Mouse (Mus musculus) lung, embryonic 15.5 days (tissue): Measurements from ENCODE around the gene Igfals. TPM values are rescaled to one million over a fixed set of nuclear protein-coding genes. Genes with fewer than 3 reads are reported as not detected.

Source experiments
- ATAC-seq: fragments of 200-750 bp; cut with Nextera tagmentation; 2 replicates; pipeline ENCODE4 v1.8.0; 2017; ENCODE audit warnings: moderate number of reproducible peaks, borderline replicate concordance; ENCODE audit not compliant: low FRiP score, low TSS enrichment; ENCODE audit errors: extremely low read depth
- H3K27ac ChIP-seq: fragments of 300-500 bp; sonication (generic); 2 replicates; pipeline ENCODE4 v1.5.1; 2015; ENCODE audit warnings: moderate library complexity, mild to moderate bottlenecking, inconsistent platforms
- H3K27me3 ChIP-seq: fragments of 300-500 bp; sonication (generic); 2 replicates; pipeline ENCODE4 v1.6.1; 2015; ENCODE audit warnings: inconsistent platforms
- H3K36me3 ChIP-seq: fragments of 300-500 bp; sonication (generic); 2 replicates; pipeline ENCODE4 v1.6.1; 2015; ENCODE audit warnings: inconsistent platforms
- H3K4me1 ChIP-seq: fragments of 300-500 bp; sonication (generic); 2 replicates; pipeline ENCODE4 v1.6.1; 2015; ENCODE audit warnings: inconsistent platforms
- H3K4me2 ChIP-seq: fragments of 300-500 bp; sonication (generic); 2 replicates; pipeline ENCODE4 v1.6.1; 2015; ENCODE audit warnings: inconsistent platforms, mild to moderate bottlenecking, moderate library complexity
- H3K4me3 ChIP-seq: fragments of 300-500 bp; sonication (generic); 2 replicates; pipeline ENCODE4 v1.5.1; 2015; ENCODE audit warnings: mild to moderate bottlenecking, inconsistent platforms
- H3K9ac ChIP-seq: fragments of 300-500 bp; sonication (generic); 2 replicates; pipeline ENCODE4 v1.6.1; 2015; ENCODE audit warnings: inconsistent platforms
- H3K9me3 ChIP-seq: fragments of 300-500 bp; sonication (generic); 2 replicates; pipeline ENCODE4 v1.6.1; 2016; ENCODE audit warnings: inconsistent platforms
- WGBS: fragments of 180-500 bp; shearing (Covaris S2); methylation state at CpG from one replicate; pipeline ENCODE4 v1.1.7; 2015; 5-methylcytosine and 5-hydroxymethylcytosine counted together
- polyA plus RNA-seq: library from polyadenylated mRNA; unstranded; fragments of >200 nt; fragmentation: Nextera tagmentation; extraction: Ambion mirVana; gene quantifications from 2 replicates; pipeline ENCODE4 v1.2.1, GENCODE M21; 2015

Gene Igfals
- 1.00 and 1.4 TPM in 2 replicates for polyA plus RNA-seq

GRCm38 (mm10) chr17:24865776-24866175, at the start of gene Igfals:
Igfals (plus strand) TSS chr17:24865997.
- 88% methylated on average over 8 of the region's 8 CpGs for WGBS
- ATAC-seq: no peak
- H3K4me3 ChIP-seq: no peak within 1 kb of the TSS
- no peaks in the 10 kb centered on the region for H3K27me3 ChIP-seq
- H3K4me2 ChIP-seq: no peak within 1 kb of the TSS
- no peak within 1 kb of the TSS for H3K27ac ChIP-seq
- H3K4me1 ChIP-seq: no peaks in the 10 kb centered on the region
- H3K9me3 ChIP-seq: no peaks in the 10 kb centered on the region
- H3K36me3 ChIP-seq: peaks cover 7% of the 10 kb centered on the region; the same call in 1 of the 2 replicates
- no peak within 1 kb of the TSS for H3K9ac ChIP-seq

DNA sequence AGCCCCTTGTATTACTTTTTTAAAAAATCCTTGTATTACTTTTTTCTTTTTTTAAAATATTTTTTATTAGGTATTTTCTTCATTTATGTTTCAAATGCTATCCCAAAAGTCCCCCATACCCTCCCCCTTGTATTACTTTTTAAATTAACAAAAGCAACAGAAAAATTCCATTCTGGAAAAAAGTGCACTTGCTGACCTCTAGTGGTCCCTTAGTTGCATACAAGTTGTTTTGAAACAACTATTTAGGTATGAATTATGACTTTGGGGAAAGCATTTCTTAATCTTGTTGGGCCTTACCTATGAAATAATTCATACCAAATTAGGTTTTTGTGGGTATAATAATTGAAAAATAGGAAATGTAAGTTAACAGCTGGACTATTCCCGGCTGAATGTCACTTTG, 48.3 kb upstream of the Igfals start:
- Histone ChIP-seq H3K27me3 (peaks cover 11% of the 10 kb centered on the region; the same call in 1 of the 2 replicates), H3K36me3 (no peaks in the 10 kb centered on the region), H3K9ac (no peak overlapping the region), H3K4me1 (no peaks in the 10 kb centered on the region), H3K4me3 (no peak overlapping the region), H3K4me2 (no peak overlapping the region), H3K27ac (no peak overlapping the region), H3K9me3 (no peaks in the 10 kb centered on the region)
- ATAC-seq: no peak
- 34% methylated on average over 1 of the region's 1 CpGs for WGBS

GRCm38 (mm10) chr17:24818172-24818571, 47.6 kb upstream of the Igfals start:
- no peaks in the 10 kb centered on the region for H3K4me1 ChIP-seq
- H3K9ac ChIP-seq: no peak overlapping the region
- no peak for ATAC-seq
- no peaks in the 10 kb centered on the region for H3K36me3 ChIP-seq
- peaks cover 9% of the 10 kb centered on the region; the same call in 1 of the 2 replicates for H3K27me3 ChIP-seq
- no peak overlapping the region for H3K4me3 ChIP-seq
- H3K4me2 ChIP-seq: no peak overlapping the region
- WGBS: 32% methylated on average over 6 of the region's 6 CpGs
- H3K27ac ChIP-seq: no peak overlapping the region
- no peaks in the 10 kb centered on the region for H3K9me3 ChIP-seq

DNA sequence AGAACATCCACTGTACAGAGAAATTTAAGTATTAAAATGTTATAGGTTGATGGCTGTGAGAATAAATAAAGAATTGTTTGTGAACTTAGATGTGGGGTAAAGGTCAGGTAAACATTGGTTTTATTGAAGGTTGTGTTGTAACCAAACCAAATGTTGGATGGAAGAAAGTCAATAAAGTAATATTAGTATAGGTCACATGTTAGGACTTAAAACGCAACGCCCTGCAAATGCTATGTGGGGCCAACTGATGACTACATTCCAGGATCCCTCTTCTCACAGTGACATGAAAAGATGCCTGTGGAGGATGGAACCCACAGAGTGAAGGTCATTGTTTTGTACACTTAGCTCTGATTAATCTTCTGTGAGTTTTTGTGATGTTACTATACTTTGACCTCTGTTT, 46.3 kb upstream of the Igfals start:
- ATAC-seq: no peak
- Histone ChIP-seq H3K36me3 (no peaks in the 10 kb centered on the region), H3K9me3 (no peaks in the 10 kb centered on the region), H3K4me2 (no peak overlapping the region), H3K4me1 (no peaks in the 10 kb centered on the region), H3K4me3 (no peak overlapping the region), H3K27ac (no peak overlapping the region), H3K27me3 (peaks cover 10% of the 10 kb centered on the region; the same call in 1 of the 2 replicates), H3K9ac (no peak overlapping the region)
- WGBS: 65% methylated on average over 2 of the region's 2 CpGs

- Histone ChIP-seq H3K27ac (no peak overlapping the region), H3K9me3 (no peaks in the 10 kb centered on the region), H3K4me1 (no peaks in the 10 kb centered on the region), H3K4me3 (no peak overlapping the region), H3K9ac (no peak overlapping the region), H3K36me3 (no peaks in the 10 kb centered on the region), H3K27me3 (peaks cover 10% of the 10 kb centered on the region; the same call in 1 of the 2 replicates), H3K4me2 (no peak overlapping the region)
- 52% methylated on average over 3 of the region's 3 CpGs for WGBS
- ATAC-seq: no peak
Measured at GRCm38 (mm10) chr17:24821351-24822280, 44.2 kb upstream of the Igfals start.

- Histone ChIP-seq H3K4me2 (no peak within 1 kb of the TSS), H3K9ac (no peak within 1 kb of the TSS), H3K4me3 (no peak within 1 kb of the TSS), H3K27ac (no peak within 1 kb of the TSS), H3K4me1 (no peaks in the 10 kb centered on the region), H3K36me3 (no peaks in the 10 kb centered on the region), H3K27me3 (peaks cover 5% of the 10 kb centered on the region; the same call in 1 of the 2 replicates), H3K9me3 (no peaks in the 10 kb centered on the region)
- no peak for ATAC-seq
- 56% methylated on average over 8 of the region's 8 CpGs for WGBS
Measured at GRCm38 (mm10) chr17:24839842-24840241, 26.0 kb upstream of the Igfals start, which contains the start of gene Hagh. Hagh (plus strand) TSS chr17:24840143.

DNA sequence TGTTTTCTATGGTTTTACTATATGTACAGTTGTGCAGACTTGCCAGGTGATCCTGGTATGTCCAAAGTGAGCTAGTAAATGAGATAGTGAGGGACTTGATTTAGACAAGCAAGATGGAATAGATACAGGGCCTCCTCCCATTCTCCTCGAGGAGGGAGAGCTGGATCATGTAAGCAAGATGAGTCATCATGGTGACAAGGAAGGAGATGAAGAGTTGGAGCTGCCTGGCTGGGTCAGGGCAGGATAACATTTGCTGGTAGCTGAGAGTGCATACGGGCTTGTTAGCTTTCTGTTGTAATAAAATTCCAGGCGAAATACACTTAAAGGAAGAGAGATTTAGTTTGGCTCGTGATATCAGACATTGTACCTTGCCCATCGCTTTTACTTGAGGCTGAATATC, 25.5 kb upstream of the Igfals start:
- no peak overlapping the region for H3K27ac ChIP-seq
- H3K27me3 ChIP-seq: peaks cover 5% of the 10 kb centered on the region; the same call in 1 of the 2 replicates
- no peaks in the 10 kb centered on the region for H3K36me3 ChIP-seq
- no peaks in the 10 kb centered on the region for H3K4me1 ChIP-seq
- H3K9ac ChIP-seq: no peak overlapping the region
- WGBS: 51% methylated on average over 5 of the region's 5 CpGs
- no peak overlapping the region for H3K4me3 ChIP-seq
- no peaks in the 10 kb centered on the region for H3K9me3 ChIP-seq
- no peak for ATAC-seq
- H3K4me2 ChIP-seq: no peak overlapping the region

GRCm38 (mm10) chr17:24841133-24841532, 24.7 kb upstream of the Igfals start:
- Histone ChIP-seq H3K9me3 (no peaks in the 10 kb centered on the region), H3K4me1 (no peaks in the 10 kb centered on the region), H3K27me3 (peaks cover 5% of the 10 kb centered on the region; the same call in 1 of the 2 replicates), H3K9ac (no peak overlapping the region), H3K4me3 (no peak overlapping the region), H3K4me2 (no peak overlapping the region), H3K27ac (no peak overlapping the region), H3K36me3 (no peaks in the 10 kb centered on the region)
- no peak for ATAC-seq
- WGBS: 46% methylated on average over 4 of the region's 4 CpGs

- H3K9me3 ChIP-seq: no peaks in the 10 kb centered on the region
- WGBS: 47% methylated on average over 2 of the region's 2 CpGs
- H3K27me3 ChIP-seq: peaks cover 5% of the 10 kb centered on the region; the same call in 1 of the 2 replicates
- no peak overlapping the region for H3K9ac ChIP-seq
- H3K4me3 ChIP-seq: no peak overlapping the region
- no peak overlapping the region for H3K27ac ChIP-seq
- H3K4me1 ChIP-seq: no peaks in the 10 kb centered on the region
- no peak for ATAC-seq
- H3K36me3 ChIP-seq: no peaks in the 10 kb centered on the region
- no peak overlapping the region for H3K4me2 ChIP-seq
Measured at GRCm38 (mm10) chr17:24842631-24843030, 23.2 kb upstream of the Igfals start.

DNA sequence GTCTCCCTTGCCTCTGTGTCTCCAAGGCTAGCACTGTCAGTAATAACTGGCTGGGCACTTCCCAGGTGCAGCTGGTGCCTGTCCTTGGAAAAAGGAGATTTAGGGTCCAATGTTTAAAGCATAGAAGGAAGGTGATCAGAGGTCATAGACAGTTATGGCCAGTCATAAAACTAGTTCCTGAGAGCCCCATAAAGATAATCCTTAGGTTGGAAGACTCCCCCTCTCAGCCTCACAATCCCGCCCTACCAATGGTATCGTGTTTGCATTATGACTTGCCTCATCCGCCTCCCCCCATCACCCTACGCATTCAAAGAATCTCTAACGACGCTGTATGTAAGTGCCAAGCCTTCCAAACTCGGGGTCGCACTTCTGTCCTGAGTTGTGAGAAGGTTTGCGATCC, 21.3 kb upstream of the Igfals start:
- H3K36me3 ChIP-seq: no peaks in the 10 kb centered on the region
- peaks cover 5% of the 10 kb centered on the region; the same call in 1 of the 2 replicates for H3K27me3 ChIP-seq
- no peak overlapping the region for H3K4me2 ChIP-seq
- H3K4me3 ChIP-seq: no peak overlapping the region
- 48% methylated on average over 9 of the region's 9 CpGs for WGBS
- no peaks in the 10 kb centered on the region for H3K9me3 ChIP-seq
- no peak overlapping the region for H3K9ac ChIP-seq
- no peak overlapping the region for H3K27ac ChIP-seq
- peaks cover 7% of the 10 kb centered on the region for H3K4me1 ChIP-seq
- ATAC-seq: no peak

- Histone ChIP-seq H3K4me1 (peaks cover 11% of the 10 kb centered on the region), H3K4me2 (no peak overlapping the region), H3K27me3 (peaks cover 9% of the 10 kb centered on the region; the same call in 1 of the 2 replicates), H3K27ac (no peak overlapping the region), H3K9ac (no peak overlapping the region), H3K36me3 (no peaks in the 10 kb centered on the region), H3K4me3 (no peak overlapping the region), H3K9me3 (no peaks in the 10 kb centered on the region)
- WGBS: 96% methylated on average over 1 of the region's 1 CpGs
- ATAC-seq: no peak
Measured at GRCm38 (mm10) chr17:24847386-24847785, 18.4 kb upstream of the Igfals start.

- peak overlapping the region; percentile 75; the same call in 1 of the 2 replicates for H3K4me3 ChIP-seq
- 0 out of 2 replicates have a peak, but pooled peaks cover 2% of the 10 kb centered on the region for H3K36me3 ChIP-seq
- H3K9ac ChIP-seq: no peak overlapping the region; the same call in 1 of the 2 replicates
- no peak for ATAC-seq
- H3K27ac ChIP-seq: no peak overlapping the region
- peaks cover 11% of the 10 kb centered on the region for H3K4me1 ChIP-seq
- peak overlapping the region; percentile 82 for H3K4me2 ChIP-seq
- H3K9me3 ChIP-seq: no peaks in the 10 kb centered on the region
- peaks cover 9% of the 10 kb centered on the region; the same call in 1 of the 2 replicates for H3K27me3 ChIP-seq
Measured at GRCm38 (mm10) chr17:24848600-24849031, 17.2 kb upstream of the Igfals start.
